Mouse (Mus musculus) cerebellum, adult 2 months (tissue): ENCODE results near the gene Frem2.

ENCODE experiments used
- CTCF ChIP-seq: fragments of 200-500 bp; IDR thresholded peaks from 2 replicates; pipeline ENCODE4 v1.5.1; 2011; ENCODE audit warnings: low read depth, mild to moderate bottlenecking, control low read depth, low read length, moderate library complexity, borderline replicate concordance; ENCODE audit not compliant: insufficient read depth
- POLR2A ChIP-seq: fragments of 200-500 bp; IDR thresholded peaks from 2 replicates; pipeline ENCODE4 v1.6.1; 2011; ENCODE audit warnings: low read length, control low read depth, borderline replicate concordance; ENCODE audit not compliant: insufficient read depth

- no peak for TF ChIP-seq POLR2A
- no peak for TF ChIP-seq CTCF
Measured at GRCm38 (mm10) chr3:53557388-53558214, 99.6 kb downstream of the Frem2 start.
